Mouse (Mus musculus): ENCODE data around the gene Ifnk.

- TF ChIP-seq CTCF (IDR thresholded peaks at IDR 0.05; ENCODE audit: extremely low read depth, insufficient read length, insufficient replicate concordance, low read depth, low read length) (no peak), POLR2A (IDR thresholded peaks at IDR 0.05; ENCODE audit: low read depth, low read length) (no peak)
Observed at GRCm38 (mm10) chr4:35130411-35130948, 21.4 kb upstream of the Ifnk start.

Data from small intestine, adult 2 months (tissue).